Mouse (Mus musculus): ENCODE measurements at regions not wholly inside any gene's neighbourhood (a gene's known extent, or its start where the extent isn't known, plus 50 kb on each side); places are given as distances from the start of the nearest gene placed in this dataset.

DNA sequence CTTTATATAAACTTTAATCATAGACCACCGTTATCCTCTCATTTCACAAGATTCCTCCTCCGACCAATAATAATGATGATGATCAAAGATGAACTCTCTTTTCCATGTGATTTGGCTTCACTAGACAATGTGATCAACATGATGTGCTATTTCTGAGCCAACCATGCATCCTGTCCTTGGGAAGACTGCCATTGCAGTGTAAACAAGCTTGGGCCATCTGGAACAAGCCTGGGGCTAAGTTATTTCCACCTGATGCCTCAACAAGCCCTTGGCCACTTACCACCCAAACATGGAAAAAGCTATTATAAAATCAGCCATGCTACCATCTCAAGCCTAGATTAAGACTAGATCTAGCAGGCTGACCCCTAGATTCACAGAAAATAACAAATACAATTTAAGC is 542.9 kb downstream of the Gm9195 start:
- TF ChIP-seq CTCF (IDR thresholded peaks at IDR 0.05; ENCODE audit: insufficient read depth, low read length), result no peak
- TF ChIP-seq POLR2A (IDR thresholded peaks at IDR 0.05; ENCODE audit: borderline replicate concordance, extremely low read depth, low read depth, low read length), result no peak
